Mouse (Mus musculus) stomach, embryonic 15.5 days (tissue): ENCODE measurements at regions not wholly inside any gene's neighbourhood (a gene's known extent, or its start where the extent isn't known, plus 50 kb on each side); places are given as distances from the start of the nearest gene placed in this dataset.

Source experiments
- ATAC-seq: fragments of 200-750 bp; cut with Nextera tagmentation; 2 replicates; pipeline ENCODE4 v1.8.0; 2017; ENCODE audit warnings: low read depth, moderate number of reproducible peaks, moderate TSS enrichment; ENCODE audit not compliant: insufficient read depth, low FRiP score
- H3K27ac ChIP-seq: fragments of 300-500 bp; sonication (generic); 2 replicates; pipeline ENCODE4 v1.5.1; 2015; ENCODE audit warnings: mild to moderate bottlenecking, inconsistent platforms
- H3K27me3 ChIP-seq: fragments of 300-500 bp; sonication (generic); replicated peaks from 2 replicates; pipeline ENCODE4 v1.6.1; 2015; ENCODE audit warnings: inconsistent platforms
- H3K36me3 ChIP-seq: fragments of 300-500 bp; sonication (generic); 2 replicates; pipeline ENCODE4 v1.6.1; 2015; ENCODE audit warnings: inconsistent platforms
- H3K4me1 ChIP-seq: fragments of 300-500 bp; sonication (generic); 2 replicates; pipeline ENCODE4 v1.6.1; 2015; ENCODE audit warnings: inconsistent platforms
- H3K4me2 ChIP-seq: fragments of 300-500 bp; sonication (generic); 2 replicates; pipeline ENCODE4 v1.6.1; 2015; ENCODE audit warnings: mild to moderate bottlenecking, inconsistent platforms
- H3K4me3 ChIP-seq: fragments of 300-500 bp; sonication (generic); replicated peaks from 2 replicates; pipeline ENCODE4 v1.5.1; 2015; ENCODE audit warnings: inconsistent platforms
- H3K9ac ChIP-seq: fragments of 300-500 bp; sonication (generic); 2 replicates; pipeline ENCODE4 v1.6.1; 2015; ENCODE audit warnings: inconsistent platforms
- H3K9me3 ChIP-seq: fragments of 300-500 bp; sonication (generic); 2 replicates; pipeline ENCODE4 v1.6.1; 2016; ENCODE audit warnings: inconsistent platforms
- WGBS: fragments of 180-500 bp; shearing (Covaris S2); methylation state at CpG from one replicate; pipeline ENCODE4 v1.1.7; 2015; 5-methylcytosine and 5-hydroxymethylcytosine counted together

DNA sequence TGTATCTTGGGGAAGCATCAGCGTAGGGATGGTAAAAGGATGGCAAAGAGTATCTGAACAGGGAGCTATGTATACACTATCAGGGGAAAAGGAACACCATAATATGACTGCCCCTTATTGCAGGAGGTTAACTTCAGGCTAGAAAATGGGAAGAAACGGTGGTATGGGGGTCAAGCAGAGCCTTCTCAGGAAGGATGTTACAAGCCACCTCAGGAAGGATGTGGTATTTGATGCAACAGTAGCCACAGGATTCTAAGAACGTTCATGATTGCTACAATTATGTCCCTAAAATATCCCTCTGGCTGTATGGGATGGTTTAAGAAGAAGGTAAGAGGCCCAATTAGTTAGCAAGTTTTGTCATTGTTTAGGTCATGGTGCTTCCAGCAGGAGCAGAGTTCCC lies 249.5 kb downstream of the Inhba start:
- Histone ChIP-seq H3K4me3 (no peak overlapping the region), H3K27me3 (no peaks in the 10 kb centered on the region), H3K36me3 (no peaks in the 10 kb centered on the region), H3K4me2 (no peak overlapping the region), H3K9me3 (no peaks in the 10 kb centered on the region), H3K4me1 (no peaks in the 10 kb centered on the region), H3K27ac (no peak overlapping the region), H3K9ac (no peak overlapping the region)
- WGBS, result 66% methylated on average over 3 of the region's 3 CpGs
- ATAC-seq, result no peak

DNA sequence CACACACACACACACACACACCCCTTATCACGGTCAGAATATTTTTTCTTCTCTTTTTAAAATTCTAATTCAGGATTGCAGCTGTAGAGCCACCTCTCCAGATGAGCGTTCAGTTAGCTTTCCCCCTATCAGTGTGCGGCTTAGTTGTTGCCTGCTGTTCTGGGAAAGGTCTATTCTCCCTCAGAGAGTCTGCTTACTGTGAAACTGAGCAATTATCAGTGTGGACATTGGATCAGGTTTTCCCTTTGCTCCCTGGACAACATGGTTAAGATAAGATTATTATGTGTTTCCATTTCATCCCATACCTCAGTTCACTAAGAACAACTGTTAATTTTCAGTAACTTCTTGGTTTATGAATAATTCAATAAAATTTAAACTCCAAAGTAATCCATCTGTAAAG lies 268.3 kb downstream of the Inhba start:
- Histone ChIP-seq H3K9me3 (no peaks in the 10 kb centered on the region), H3K4me1 (no peaks in the 10 kb centered on the region), H3K4me2 (no peak overlapping the region), H3K36me3 (no peaks in the 10 kb centered on the region), H3K27me3 (no peaks in the 10 kb centered on the region), H3K9ac (no peak overlapping the region), H3K4me3 (no peak overlapping the region), H3K27ac (no peak overlapping the region)
- 75% methylated on average over 3 of the region's 3 CpGs for WGBS
- no peak for ATAC-seq

DNA sequence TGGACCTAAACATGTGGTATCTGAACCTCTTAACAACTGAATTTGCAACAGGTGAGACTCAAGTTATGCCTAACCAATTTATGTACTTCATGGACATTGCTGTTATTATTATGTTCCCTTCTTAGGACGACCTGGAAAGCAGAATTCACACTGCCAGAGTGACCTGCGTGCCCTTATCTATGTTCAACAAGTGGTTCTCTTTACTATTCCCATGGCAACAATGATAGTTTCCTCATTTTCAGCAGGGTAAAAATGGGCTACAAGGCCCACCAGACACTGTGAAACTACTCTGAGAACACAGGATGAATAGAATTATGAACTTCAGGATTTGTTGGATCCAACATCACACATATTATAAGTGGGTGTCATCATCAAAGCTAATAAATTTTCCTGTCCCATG lies 269.1 kb downstream of the Inhba start:
- 52% methylated on average over 2 of the region's 2 CpGs for WGBS
- no peak overlapping the region for H3K27ac ChIP-seq
- no peak overlapping the region for H3K9ac ChIP-seq
- H3K27me3 ChIP-seq, result no peaks in the 10 kb centered on the region
- no peaks in the 10 kb centered on the region for H3K36me3 ChIP-seq
- H3K4me1 ChIP-seq, result no peaks in the 10 kb centered on the region
- H3K9me3 ChIP-seq, result no peaks in the 10 kb centered on the region
- H3K4me3 ChIP-seq, result no peak overlapping the region
- H3K4me2 ChIP-seq, result no peak overlapping the region
- ATAC-seq, result no peak

DNA sequence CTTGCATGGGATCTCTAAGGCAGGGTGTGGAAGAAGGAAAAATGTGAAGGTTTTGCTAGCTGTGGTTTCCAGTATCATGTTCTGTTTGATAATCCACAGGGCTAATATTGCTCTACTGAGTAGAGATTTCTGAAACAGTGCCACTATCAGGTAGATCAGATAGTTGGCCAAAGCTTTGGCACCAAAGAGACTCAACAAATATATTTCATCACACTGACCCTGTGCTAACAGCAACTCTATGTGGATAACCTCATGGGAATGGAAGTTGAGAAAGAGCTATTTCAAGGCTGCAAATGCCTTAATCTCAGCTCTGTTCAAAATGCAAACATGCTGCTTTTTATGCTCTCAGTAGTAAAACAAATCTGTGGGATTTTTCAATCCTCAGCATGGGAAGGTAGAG lies 270.1 kb downstream of the Inhba start:
- Histone ChIP-seq H3K36me3 (no peaks in the 10 kb centered on the region), H3K9me3 (no peaks in the 10 kb centered on the region), H3K27ac (no peak overlapping the region), H3K4me2 (no peak overlapping the region), H3K4me1 (no peaks in the 10 kb centered on the region), H3K4me3 (no peak overlapping the region), H3K27me3 (no peaks in the 10 kb centered on the region), H3K9ac (no peak overlapping the region)
- peak; percentile 93 for ATAC-seq

DNA sequence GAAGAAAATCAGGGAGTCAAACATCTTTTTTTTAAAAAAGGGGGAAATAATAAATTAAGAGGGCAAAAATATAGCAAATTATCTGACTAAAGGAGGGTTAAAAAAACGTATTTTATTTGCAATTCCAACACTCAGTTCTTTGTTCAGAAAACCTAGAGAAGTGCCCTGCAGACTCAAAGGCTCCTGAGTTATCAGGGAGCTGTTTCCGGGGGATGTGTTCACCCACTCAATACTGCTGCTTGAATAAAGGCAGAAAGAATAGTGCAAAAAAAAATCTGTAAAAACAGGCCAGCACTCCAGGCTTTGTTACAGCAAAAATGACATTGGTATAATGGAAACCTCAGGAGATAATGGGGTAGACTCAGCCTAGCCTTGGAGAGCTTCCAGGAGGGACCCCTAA lies 270.6 kb downstream of the Inhba start:
- H3K4me1 ChIP-seq, result no peaks in the 10 kb centered on the region
- H3K4me3 ChIP-seq, result no peak overlapping the region
- H3K9me3 ChIP-seq, result no peaks in the 10 kb centered on the region
- no peak overlapping the region for H3K4me2 ChIP-seq
- ATAC-seq, result no peak
- H3K36me3 ChIP-seq, result no peaks in the 10 kb centered on the region
- H3K9ac ChIP-seq, result no peak overlapping the region
- no peaks in the 10 kb centered on the region for H3K27me3 ChIP-seq
- 42% methylated on average over 2 of the region's 2 CpGs for WGBS
- H3K27ac ChIP-seq, result peak overlapping the region; percentile 36; the same call in 1 of the 2 replicates

DNA sequence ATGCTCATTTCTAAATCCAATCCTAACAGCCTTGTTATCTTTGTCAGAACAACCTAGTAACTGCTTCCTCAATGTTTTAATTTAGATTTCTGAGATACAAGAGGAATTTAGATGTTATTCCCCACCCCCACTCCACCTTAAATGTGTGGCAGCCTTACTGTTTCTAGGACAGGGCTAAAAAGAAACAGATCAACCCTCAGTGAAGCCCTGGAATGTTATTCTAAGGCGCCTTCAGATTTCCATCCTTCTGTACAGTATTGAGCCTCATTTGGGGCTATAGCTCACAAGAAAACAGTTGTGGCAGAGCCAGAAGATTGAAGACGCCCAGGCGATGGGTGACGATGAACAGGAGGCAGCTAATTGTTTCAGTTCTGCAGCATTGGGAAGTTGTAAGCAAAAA lies 271.7 kb downstream of the Inhba start:
- Histone ChIP-seq H3K36me3 (no peaks in the 10 kb centered on the region), H3K4me1 (no peaks in the 10 kb centered on the region)
- 50% methylated on average over 4 of the region's 4 CpGs for WGBS

DNA sequence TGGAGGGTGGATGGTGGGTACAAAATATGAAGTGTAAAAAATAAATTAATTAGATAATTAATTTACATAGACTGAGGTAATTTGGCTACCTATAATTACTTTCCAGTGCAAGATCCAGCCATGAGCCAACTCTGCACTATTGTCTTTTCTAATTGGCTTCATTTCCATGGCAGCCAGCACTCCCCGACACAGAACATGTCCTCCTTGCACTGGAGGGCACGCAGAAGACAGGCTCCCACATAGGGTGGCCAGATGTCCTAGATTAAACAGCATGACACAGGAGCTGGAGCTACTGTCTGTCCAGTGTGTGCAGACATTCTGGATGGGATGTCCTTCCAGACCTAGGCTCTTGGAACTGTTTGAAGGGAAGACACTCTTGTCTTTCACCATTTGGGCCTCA lies 278.0 kb downstream of the Inhba start:
- Histone ChIP-seq H3K4me3 (no peak overlapping the region), H3K4me1 (no peaks in the 10 kb centered on the region), H3K27me3 (no peaks in the 10 kb centered on the region), H3K4me2 (no peak overlapping the region), H3K9ac (no peak overlapping the region), H3K36me3 (no peaks in the 10 kb centered on the region), H3K9me3 (no peaks in the 10 kb centered on the region), H3K27ac (no peak overlapping the region)
- WGBS, result 81% methylated on average over 2 of the region's 2 CpGs
- no peak for ATAC-seq

More for the DNA sequence above, 271.7 kb downstream of the Inhba start:
- ATAC-seq, result no peak
- Histone ChIP-seq H3K27me3 (no peaks in the 10 kb centered on the region), H3K4me2 (no peak overlapping the region), H3K9me3 (no peaks in the 10 kb centered on the region), H3K4me3 (no peak overlapping the region), H3K9ac (no peak overlapping the region), H3K27ac (no peak overlapping the region)

DNA sequence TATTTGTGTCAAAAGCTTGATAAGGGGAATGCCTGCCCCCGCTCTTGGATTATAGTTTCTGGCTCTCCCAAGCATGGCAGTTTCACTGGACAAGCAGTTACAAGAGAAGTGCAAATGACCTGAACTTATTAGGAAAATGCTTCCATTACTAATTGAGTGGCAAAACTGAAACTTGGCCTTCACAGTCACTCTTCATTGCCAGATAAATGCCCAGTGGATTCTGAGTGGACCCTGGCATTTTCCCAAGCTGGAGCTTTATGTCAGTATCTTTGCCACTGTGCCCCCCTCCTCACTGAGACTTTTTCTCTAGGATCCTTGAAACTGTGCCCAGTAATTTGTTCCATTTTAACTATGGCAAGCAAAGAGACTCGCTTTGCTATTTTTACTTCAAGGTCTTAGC lies 279.1 kb downstream of the Inhba start:
- Histone ChIP-seq H3K4me3 (no peak overlapping the region), H3K9ac (no peak overlapping the region), H3K4me1 (no peaks in the 10 kb centered on the region), H3K4me2 (no peak overlapping the region), H3K9me3 (no peaks in the 10 kb centered on the region), H3K36me3 (no peaks in the 10 kb centered on the region), H3K27me3 (no peaks in the 10 kb centered on the region), H3K27ac (no peak overlapping the region)
- ATAC-seq, result no peak
- WGBS, result 65% methylated on average over 2 of the region's 2 CpGs

DNA sequence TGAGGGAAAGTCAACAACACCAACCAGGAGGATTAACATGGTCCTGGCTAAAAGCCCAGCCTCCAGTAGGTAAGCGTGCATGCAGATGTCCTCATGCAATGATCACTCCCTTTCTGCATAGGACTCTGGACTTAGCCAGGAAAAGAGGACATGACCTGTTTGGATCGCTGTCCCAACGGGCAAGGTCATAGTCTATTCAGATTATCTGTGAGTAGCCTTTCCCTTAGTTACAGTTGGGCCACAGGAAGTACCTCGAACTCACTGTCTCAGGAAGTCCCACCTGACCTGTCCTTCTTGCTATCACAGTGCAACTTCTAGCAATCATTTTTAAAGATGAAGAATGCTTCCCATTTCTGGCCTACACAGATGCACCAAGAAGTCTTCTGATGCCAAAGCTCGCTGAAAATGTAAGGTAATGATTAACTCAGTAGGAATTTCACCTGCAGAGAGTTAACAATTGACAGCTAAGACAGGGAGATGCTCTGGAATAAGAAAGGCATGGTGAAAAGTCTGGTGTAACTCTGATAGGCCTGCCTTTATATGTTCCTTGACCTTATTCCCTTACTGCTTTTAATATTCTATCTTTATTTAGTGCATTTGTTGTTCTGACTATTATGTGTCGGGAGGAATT lies 280.1 kb downstream of the Inhba start:
- Histone ChIP-seq H3K27me3 (no peaks in the 10 kb centered on the region), H3K4me2 (no peak overlapping the region), H3K4me3 (no peak overlapping the region), H3K36me3 (no peaks in the 10 kb centered on the region), H3K9ac (no peak overlapping the region), H3K27ac (no peak overlapping the region), H3K4me1 (no peaks in the 10 kb centered on the region), H3K9me3 (no peaks in the 10 kb centered on the region)
- WGBS, result 82% methylated on average over 6 of the region's 6 CpGs
- ATAC-seq, result peak; percentile 76

DNA sequence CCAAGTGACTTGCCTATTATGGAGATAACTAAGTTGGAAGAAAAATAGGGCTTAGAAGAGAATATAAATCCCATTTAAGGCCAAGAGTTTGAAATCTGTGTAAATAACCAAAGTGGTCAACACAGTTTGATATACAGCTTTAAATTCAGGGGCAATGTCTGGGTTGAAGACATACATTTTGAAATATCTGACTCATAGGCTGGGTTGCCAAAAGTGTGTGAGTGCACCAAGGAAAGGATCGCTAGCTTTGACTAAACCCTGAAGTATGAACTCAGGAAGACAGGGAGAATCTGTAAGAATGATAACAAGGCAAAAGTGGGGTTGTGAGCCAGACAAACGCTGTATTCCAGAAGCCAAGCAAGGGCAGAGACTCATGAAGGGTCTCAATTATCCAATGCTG lies 288.1 kb downstream of the Inhba start:
- no peak overlapping the region for H3K4me3 ChIP-seq
- H3K4me1 ChIP-seq, result no peaks in the 10 kb centered on the region
- no peak overlapping the region for H3K4me2 ChIP-seq
- no peaks in the 10 kb centered on the region for H3K9me3 ChIP-seq
- no peaks in the 10 kb centered on the region for H3K36me3 ChIP-seq
- no peak for ATAC-seq
- 64% methylated on average over 2 of the region's 2 CpGs for WGBS
- H3K9ac ChIP-seq, result no peak overlapping the region
- H3K27ac ChIP-seq, result no peak overlapping the region
- no peaks in the 10 kb centered on the region for H3K27me3 ChIP-seq

DNA sequence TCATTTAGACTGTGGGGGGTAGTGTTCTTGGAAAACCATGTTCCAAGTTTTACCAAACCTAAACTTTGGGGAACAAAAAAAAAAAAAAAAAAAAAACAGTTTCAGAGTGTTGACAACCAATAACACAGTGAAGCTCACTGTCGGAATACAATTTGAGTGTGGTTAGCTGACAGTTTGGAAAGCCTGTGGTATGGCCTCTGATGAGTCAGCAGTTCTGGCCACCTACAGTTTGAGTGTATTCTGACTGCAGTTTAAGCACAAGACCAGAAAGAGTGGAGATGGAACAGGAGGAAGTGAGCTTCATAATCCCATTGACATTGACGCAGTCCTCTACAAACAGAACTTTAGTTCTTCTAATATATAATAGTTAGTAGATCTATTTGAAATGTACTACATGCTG lies 303.0 kb downstream of the Inhba start:
- Histone ChIP-seq H3K4me2 (no peak overlapping the region), H3K27me3 (no peaks in the 10 kb centered on the region), H3K9me3 (no peaks in the 10 kb centered on the region), H3K9ac (no peak overlapping the region), H3K4me3 (no peak overlapping the region), H3K36me3 (no peaks in the 10 kb centered on the region), H3K27ac (no peak overlapping the region), H3K4me1 (no peaks in the 10 kb centered on the region)
- no peak for ATAC-seq
- WGBS, result 88% methylated on average over 2 of the region's 2 CpGs

DNA sequence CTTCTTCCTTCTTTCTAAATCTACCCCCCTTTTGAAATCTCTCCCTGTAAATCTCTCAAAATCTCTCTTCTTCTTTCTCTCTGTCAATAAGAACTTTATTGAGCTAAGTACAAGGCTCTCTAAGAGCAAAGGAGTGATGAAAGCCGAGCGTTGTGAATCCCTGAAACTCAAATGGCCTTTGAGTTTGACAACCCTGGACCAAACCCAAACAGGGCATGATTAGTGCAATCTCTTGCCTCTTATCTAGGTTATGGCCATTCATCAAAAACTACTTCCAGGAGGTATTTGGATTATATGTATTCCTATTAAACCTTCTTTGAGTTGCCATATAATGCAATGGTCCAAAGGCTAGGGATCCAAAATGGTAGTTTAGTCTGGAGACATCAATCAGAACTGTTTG lies 304.0 kb downstream of the Inhba start:
- 40% methylated on average over 2 of the region's 2 CpGs for WGBS
- ATAC-seq, result no peak
- no peak overlapping the region for H3K4me2 ChIP-seq

DNA sequence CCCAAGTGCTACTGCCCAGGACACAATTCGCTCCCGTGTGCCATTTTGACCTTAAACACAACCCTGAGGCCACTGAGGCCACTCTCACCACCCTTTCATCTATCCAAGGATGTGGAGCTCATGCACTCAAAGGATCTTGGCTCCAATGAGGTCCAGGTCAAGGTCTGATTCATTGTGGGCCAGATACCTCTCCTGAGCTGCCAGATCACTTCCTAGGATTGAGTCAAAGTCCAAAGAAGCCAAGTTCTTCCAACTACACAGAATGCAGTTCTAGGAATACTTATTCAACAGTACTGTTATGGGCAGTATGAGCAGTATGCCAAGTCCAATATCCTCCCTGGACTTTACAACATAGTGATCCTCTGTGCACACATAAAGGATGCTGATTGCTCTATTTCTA lies 304.9 kb downstream of the Inhba start:
- Histone ChIP-seq H3K36me3 (no peaks in the 10 kb centered on the region), H3K27me3 (no peaks in the 10 kb centered on the region), H3K27ac (no peak overlapping the region), H3K9me3 (no peaks in the 10 kb centered on the region), H3K4me3 (no peak overlapping the region), H3K4me2 (no peak overlapping the region), H3K4me1 (no peaks in the 10 kb centered on the region), H3K9ac (no peak overlapping the region)
- 86% methylated on average over 2 of the region's 2 CpGs for WGBS
- ATAC-seq, result no peak

More for the DNA sequence above, 304.0 kb downstream of the Inhba start:
- H3K9ac ChIP-seq, result no peak overlapping the region
- H3K4me1 ChIP-seq, result no peaks in the 10 kb centered on the region
- no peak overlapping the region for H3K27ac ChIP-seq
- no peak overlapping the region for H3K4me3 ChIP-seq
- H3K36me3 ChIP-seq, result no peaks in the 10 kb centered on the region
- no peaks in the 10 kb centered on the region for H3K27me3 ChIP-seq
- H3K9me3 ChIP-seq, result no peaks in the 10 kb centered on the region
